Mouse (Mus musculus) E14TG2a.4 (cell line): ENCODE results near the gene Olfr187.

Experiments
- CTCF ChIP-seq: conservative IDR thresholded peaks from 2 replicates; pipeline ENCODE4 v1.5.1; 2014; ENCODE audit warnings: low read length
- NANOG ChIP-seq: IDR thresholded peaks from 2 replicates; pipeline ENCODE4 v1.6.1; 2014; ENCODE audit warnings: borderline replicate concordance, low read length, mixed read lengths
- POU5F1 ChIP-seq: IDR thresholded peaks from 2 replicates; pipeline ENCODE4 v1.6.1; 2014; ENCODE audit warnings: low read length, borderline replicate concordance

- TF ChIP-seq CTCF (no peak), POU5F1 (no peak), NANOG (no peak)
Measured at GRCm38 (mm10) chr16:59045835-59046234, 6.3 kb upstream of the Olfr187 start.
